Mouse (Mus musculus) mammary gland, adult 2 months (tissue): ENCODE measurements around the gene Rps11. TPM values are rescaled to one million over a fixed set of nuclear protein-coding genes. Genes with fewer than 3 reads are reported as not detected.

Experiments
- polyA plus RNA-seq: library from polyadenylated mRNA; depleted of rRNA; stranded (reverse); fragments of >200 nt; gene quantifications from 2 replicates; pipeline ENCODE4 v1.2.3, GENCODE M21; 2012; ENCODE audit warnings: low replicate concordance; rRNA removed

The Rps11 gene
- polyA plus RNA-seq: 167 and 309 TPM in 2 replicates

GRCm38 (mm10) chr7:45124224-45125143 lies at the start of gene Rps11:
Rps11 (minus strand) TSS chr7:45124439.

GRCm38 (mm10) chr7:45163735-45164490 lies 39.7 kb upstream of the Rps11 start, which contains the start of gene Slc17a7:
Slc17a7 (plus strand) TSS chr7:45163949.

GRCm38 (mm10) chr7:45154096-45154992 lies 30.1 kb upstream of the Rps11 start, which contains the start of the genes Pih1d1 and Aldh16a1:
Pih1d1 (plus strand) TSS chr7:45154303.
Aldh16a1 (minus strand) TSS chr7:45154584.

GRCm38 (mm10) chr7:45135993-45136567 lies 11.8 kb upstream of the Rps11 start, which contains the start of the genes Gm45713 and Flt3l:
Gm45713 (minus strand) TSS chr7:45136231.
Flt3l (minus strand) TSS chr7:45136432.

GRCm38 (mm10) chr7:45128624-45129246 lies 4.5 kb upstream of the Rps11 start, which contains the start of gene Rpl13a:
Rpl13a (minus strand) TSS chr7:45128761.

GRCm38 (mm10) chr7:45103652-45104180 lies 20.5 kb downstream of the Rps11 start, which contains the start of gene Fcgrt:
Fcgrt (minus strand) TSS chr7:45103851.

GRCm38 (mm10) chr7:45092048-45092447 lies 32.2 kb downstream of the Rps11 start, which contains the start of gene Rcn3:
Rcn3 (minus strand) TSS chr7:45092221.

Other genes starting within 250 kb of the Rps11 start
- gene Med25, start 231.7 kb downstream of the Rps11 start, polyA plus RNA-seq: 108 and 237 TPM in 2 replicates
- 65.1 and 103 TPM in 2 replicates for gene Fuz, start 228.4 kb downstream of the Rps11 start, polyA plus RNA-seq
- gene Ap2a1, start 194.9 kb downstream of the Rps11 start, polyA plus RNA-seq: 87.8 and 112 TPM in 2 replicates
- gene Tsks, start 181.2 kb downstream of the Rps11 start, polyA plus RNA-seq: 0.19 and 0.26 TPM in 2 replicates
- gene Cpt1c, start 149.6 kb downstream of the Rps11 start, polyA plus RNA-seq: 34.3 and 34.4 TPM in 2 replicates
- gene Prmt1, start 137.9 kb downstream of the Rps11 start, polyA plus RNA-seq: 97.1 and 118 TPM in 2 replicates
- 120 and 136 TPM in 2 replicates for gene Irf3, start 126.8 kb downstream of the Rps11 start, polyA plus RNA-seq
- 38.7 and 59.9 TPM in 2 replicates for gene Bcl2l12, start 125.7 kb downstream of the Rps11 start, polyA plus RNA-seq
- gene Scaf1, start 108.1 kb downstream of the Rps11 start, polyA plus RNA-seq: 58.3 and 111 TPM in 2 replicates
- 201 and 278 TPM in 2 replicates for gene Rras, start 106.5 kb downstream of the Rps11 start, polyA plus RNA-seq
- 7.2 and 19.0 TPM in 2 replicates for gene Prr12, start 71.6 kb downstream of the Rps11 start, polyA plus RNA-seq
- gene Nosip, start 62.0 kb downstream of the Rps11 start, polyA plus RNA-seq: 75.7 and 106 TPM in 2 replicates
- gene Prrg2, start 61.8 kb downstream of the Rps11 start, polyA plus RNA-seq: 74.1 and 134 TPM in 2 replicates
- 147 and 250 TPM in 2 replicates for gene Rcn3, start 32.2 kb downstream of the Rps11 start, polyA plus RNA-seq
- 251 and 271 TPM in 2 replicates for gene Fcgrt, start 20.6 kb downstream of the Rps11 start, polyA plus RNA-seq
- gene Rpl13a, start 4.3 kb upstream of the Rps11 start, polyA plus RNA-seq: 1,471 and 2,886 TPM in 2 replicates
- gene Gm45713, start 11.8 kb upstream of the Rps11 start, polyA plus RNA-seq: 0.93 and 17.5 TPM in 2 replicates
- gene Flt3l, start 12.0 kb upstream of the Rps11 start, polyA plus RNA-seq: 166 and 183 TPM in 2 replicates
- gene Pih1d1, start 29.9 kb upstream of the Rps11 start, polyA plus RNA-seq: 54.4 and 57.6 TPM in 2 replicates
- gene Aldh16a1, start 30.1 kb upstream of the Rps11 start, polyA plus RNA-seq: 53.8 and 90.5 TPM in 2 replicates
- gene Slc17a7, start 39.5 kb upstream of the Rps11 start, polyA plus RNA-seq: 0.13 and 0.24 TPM in 2 replicates
- not detected in 2 replicates for gene Gfy, start 55.1 kb upstream of the Rps11 start, polyA plus RNA-seq
- gene Pth2, start 56.6 kb upstream of the Rps11 start, polyA plus RNA-seq: not detected in 2 replicates
- gene Ccdc155, start 80.5 kb upstream of the Rps11 start, polyA plus RNA-seq: 0.20 and 0.22 TPM in 2 replicates
- gene Dkkl1, start 87.7 kb upstream of the Rps11 start, polyA plus RNA-seq: 23.3 and 27.6 TPM in 2 replicates
- 101 and 152 TPM in 2 replicates for gene Tead2, start 91.3 kb upstream of the Rps11 start, polyA plus RNA-seq
- gene Cd37, start 114.7 kb upstream of the Rps11 start, polyA plus RNA-seq: 279 and 619 TPM in 2 replicates
- 0.19 TPM in 1 of 2 replicates, not detected in the other for gene Slc6a16, start 116.6 kb upstream of the Rps11 start, polyA plus RNA-seq
- gene Slc6a21, start 153.1 kb upstream of the Rps11 start, polyA plus RNA-seq: 0.32 and 0.49 TPM in 2 replicates
- gene Trpm4, start 209.3 kb upstream of the Rps11 start, polyA plus RNA-seq: 30.5 and 38.2 TPM in 2 replicates
- 0.06 and 44.9 TPM in 2 replicates for gene Hrc, start 210.9 kb upstream of the Rps11 start, polyA plus RNA-seq
- 1.2 and 1.6 TPM in 2 replicates for gene Ppfia3, start 242.6 kb upstream of the Rps11 start, polyA plus RNA-seq
- 1.8 and 3.3 TPM in 2 replicates for gene Lin7b, start 246.1 kb upstream of the Rps11 start, polyA plus RNA-seq